Mouse (Mus musculus) embryo, embryonic 11.5 days (tissue): ENCODE results near the gene Mis18bp1.
"Not testable (repeated sequence)": the region's sequence is repeated elsewhere in the genome, so short reads cannot be mapped to it uniquely, and the experiment has no call there.

ENCODE experiments used
- DNase-seq: peaks from one replicate; pipeline ENCODE4 v3.0.0-alpha.2; 2012; ENCODE audit warnings: low read depth, low spot score

Gene Mis18bp1

DNA sequence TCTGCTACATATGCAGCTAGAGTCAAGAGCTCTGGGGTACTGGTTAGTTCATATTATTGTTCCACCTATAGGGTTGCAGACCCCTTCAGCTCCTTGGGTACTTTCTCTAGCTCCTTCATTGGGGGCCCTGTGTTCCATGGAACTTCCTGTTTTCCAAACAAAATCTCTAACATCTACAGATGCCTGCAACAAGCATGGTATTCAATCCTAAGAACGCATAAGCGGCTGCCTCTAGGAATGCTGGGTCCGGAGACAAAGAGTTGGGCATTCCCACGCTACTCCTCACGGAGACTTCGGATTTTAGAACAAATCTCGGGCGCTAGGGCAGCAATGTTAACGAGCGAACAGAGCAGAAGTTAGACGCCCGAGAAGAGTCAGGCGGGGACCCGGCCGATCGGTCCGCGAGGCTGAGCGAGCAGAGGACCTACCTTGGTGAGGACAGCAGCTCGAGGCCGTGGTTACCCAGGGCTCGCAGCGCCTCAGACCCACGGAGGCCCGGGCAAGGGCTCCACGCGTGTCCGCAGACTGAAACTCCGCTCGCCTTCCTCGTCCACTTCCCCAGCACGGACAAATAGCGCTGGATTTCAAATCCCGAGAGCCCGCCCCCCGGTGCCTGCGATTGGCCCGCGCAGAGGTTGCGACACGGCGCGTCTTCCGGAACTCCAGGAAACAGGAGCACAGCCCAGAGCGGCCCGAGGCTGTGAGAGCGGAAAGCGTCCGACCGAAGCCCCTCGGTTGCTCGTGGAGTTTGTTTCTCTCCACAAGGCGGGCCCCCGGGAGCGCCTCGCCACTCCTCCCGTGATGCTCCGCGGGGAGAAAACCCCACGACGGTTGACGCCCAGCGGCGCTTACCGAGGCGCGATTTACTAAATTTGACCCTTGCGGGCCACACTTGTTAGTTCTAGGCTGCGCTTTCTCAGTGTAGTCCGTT, at the start of gene Mis18bp1:
TSS of gene Mis18bp1 (minus strand) at position 584 of the 931 bp plus-strand sequence.
- DNase-seq = peak; percentile 89

DNA sequence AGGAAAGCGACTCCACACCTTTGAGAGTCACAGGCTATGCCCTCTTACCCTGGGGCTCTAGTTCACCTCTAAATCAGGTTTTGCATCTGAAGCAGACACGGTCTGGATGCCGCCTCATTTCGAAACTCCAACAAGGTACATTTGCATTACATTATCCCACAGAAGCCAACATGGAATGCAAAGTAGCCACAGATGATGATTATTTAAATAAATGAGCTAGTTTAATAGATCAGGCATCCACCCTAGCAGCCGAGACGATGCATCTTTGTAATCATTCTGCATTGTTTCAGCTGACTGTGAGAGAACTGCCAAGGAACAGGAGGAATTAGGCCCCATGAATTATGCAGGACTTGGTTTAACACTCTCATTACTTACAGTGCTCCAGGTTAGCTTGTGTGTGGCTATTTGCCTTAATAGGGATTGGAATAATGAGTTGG, 44.0 kb upstream of the Mis18bp1 start:
- no peak for DNase-seq

DNA sequence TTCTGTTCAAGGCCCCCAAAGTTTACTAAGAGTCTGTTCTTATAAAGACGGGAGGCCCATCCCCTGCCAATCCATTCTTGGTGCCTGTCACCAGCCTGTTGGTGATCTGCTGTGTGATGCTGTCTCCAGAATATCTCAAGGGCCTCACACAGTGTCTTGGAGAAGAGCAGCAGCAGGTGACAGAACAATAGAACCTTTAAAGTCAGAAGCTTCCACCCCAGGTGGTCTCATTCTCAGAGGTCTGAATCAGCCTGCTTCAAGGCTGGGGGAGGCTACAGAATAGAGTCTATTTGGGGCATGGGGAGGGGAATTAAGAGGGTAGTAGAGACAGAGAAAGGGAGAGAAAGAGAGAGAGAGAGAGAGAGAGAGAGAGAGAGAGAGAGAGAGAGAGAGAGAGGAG, 34.0 kb upstream of the Mis18bp1 start:
- no peak for DNase-seq

DNA sequence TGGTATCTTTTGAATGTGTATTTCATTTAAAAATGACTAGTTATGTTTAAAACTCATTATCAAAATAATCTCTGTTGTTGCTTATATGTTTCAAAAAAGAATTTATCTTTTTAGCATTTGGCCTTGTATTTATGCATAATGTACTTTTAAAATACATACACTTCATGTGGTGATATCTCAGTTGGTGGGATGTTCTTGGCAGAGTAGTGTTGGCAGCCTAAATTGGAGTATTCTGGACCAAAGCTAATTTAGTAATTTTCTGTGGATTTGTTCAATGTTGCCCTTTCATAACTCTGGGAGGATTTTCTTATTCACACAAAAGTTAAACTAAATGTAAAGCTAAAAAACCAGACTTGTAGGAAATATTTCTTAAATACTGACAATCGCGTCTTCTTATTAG, 29.4 kb upstream of the Mis18bp1 start:
- DNase-seq = no peak

DNA sequence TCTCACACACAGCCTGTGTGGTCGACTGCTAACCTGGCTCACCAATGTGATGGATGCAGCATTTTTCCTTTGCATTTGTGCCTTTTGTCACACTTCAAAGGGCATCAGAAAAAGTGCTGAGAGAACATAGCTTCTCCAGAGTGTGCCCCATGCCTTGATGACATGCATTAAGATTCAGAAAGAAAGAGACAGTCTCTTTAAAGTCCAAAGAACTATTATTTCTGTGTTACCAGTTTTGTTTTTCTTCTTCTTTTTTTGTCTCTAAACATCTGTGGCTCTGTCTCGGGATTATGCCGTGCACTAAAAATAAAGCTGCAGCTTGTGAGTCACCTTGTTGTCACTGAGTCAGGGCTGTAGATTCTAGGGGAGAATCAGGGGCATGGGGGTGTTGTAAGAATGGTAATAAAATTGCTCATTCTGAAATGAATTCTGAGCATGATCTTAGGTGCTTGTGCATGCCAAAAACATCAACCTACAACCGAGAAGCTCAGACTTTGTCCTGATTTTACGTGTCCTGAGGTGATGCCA, 21.7 kb upstream of the Mis18bp1 start:
- no peak for DNase-seq

DNA sequence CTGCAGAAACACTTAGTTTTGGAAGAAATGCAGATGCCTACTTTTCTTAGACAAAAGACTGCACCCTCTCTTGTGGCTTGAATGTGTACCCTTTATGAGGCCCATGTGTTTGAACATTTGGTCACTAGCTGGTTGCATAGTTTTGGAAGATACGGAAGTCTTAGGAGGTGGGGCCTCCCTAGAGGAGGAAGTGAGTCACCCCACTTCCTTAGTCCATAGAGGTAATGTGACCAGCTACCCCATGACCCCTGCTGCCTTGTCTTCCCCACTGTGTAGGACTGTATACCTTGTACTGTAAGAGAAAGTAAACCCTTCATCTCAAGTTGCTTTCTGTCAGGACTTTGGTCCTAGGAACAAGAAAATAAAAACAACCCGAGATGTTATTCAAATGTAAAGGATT, 16.8 kb upstream of the Mis18bp1 start:
- no peak for DNase-seq

DNA sequence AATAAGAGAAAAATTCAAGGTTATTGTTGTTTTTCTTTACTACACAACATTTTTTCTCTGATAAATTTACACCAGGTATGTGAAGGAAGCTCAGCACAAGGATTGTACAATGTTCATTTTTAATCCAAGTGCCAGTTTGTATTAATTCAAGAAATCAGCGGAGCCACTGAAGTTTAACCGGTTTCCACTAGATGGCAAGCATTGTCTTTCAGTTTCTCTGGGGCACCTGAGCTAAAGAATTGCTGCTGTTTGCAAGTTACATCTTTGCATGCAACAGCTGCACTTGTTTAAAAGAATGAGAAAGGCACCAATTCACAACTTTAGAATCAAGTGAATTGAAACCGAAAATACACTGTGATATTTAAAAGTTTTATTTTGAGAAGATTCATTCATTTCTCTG, 15.0 kb upstream of the Mis18bp1 start:
- DNase-seq = no peak

DNA sequence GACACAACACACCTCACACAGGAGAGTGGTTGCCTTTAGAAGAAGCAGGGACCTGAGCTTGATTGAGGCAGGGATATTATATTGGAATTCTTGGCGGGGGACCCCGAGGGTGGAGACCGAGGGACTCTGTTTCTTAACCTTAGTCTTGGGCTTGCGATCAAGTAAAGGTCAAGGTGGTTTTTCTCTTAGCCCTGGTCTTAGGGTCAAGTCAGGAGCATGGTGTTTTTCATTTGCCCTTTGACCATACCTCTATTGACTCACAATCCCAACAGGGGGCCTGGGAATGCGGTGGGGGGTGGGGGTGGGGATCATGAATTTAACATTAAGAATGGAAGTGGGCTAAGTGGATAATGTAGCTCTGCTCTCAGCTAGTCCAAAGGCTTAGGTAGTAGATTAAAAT, 1.3 kb upstream of the Mis18bp1 start:
- DNase-seq = no peak

DNA sequence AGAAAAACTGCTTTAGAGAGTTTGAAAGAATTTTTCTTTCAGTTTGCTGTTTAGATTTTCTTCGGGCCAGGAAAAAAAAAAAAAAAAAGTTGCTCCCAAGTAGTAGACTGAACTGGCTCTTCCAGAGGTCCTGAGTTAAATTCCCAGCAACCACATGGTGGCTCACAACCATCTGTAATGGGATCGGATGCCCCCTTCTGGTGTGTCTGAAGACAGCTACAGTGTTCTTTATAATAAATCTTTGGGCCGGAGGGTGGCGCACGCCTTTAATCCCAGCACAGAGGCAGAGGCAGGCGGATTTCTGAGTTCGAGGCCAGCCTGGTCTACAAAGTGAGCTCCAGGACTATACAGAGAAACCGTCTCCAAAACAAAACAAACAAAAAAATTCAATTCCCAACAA, 555 bp upstream of the Mis18bp1 start:
- peak; percentile 4 for DNase-seq

DNA sequence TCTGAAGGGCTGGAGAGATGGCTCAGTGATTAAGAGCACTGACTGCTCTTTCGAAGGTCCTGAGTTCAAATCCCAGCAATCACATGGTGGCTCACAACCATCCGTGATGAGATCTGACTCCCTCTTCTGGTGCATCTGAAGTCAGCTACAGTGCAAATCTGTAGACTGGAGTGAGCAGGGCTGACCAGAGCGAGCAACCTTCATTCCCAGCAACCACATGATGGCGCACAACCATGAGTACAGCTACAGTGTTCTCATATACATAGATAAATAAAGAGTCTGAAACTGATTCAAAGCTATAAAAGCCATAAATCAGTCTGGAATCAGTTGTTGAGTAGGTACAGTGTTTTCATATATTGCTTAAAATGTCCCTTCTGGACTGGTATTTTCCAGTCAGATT, 36.3 kb downstream of the Mis18bp1 start:
- DNase-seq = not testable (repeated sequence)

DNA sequence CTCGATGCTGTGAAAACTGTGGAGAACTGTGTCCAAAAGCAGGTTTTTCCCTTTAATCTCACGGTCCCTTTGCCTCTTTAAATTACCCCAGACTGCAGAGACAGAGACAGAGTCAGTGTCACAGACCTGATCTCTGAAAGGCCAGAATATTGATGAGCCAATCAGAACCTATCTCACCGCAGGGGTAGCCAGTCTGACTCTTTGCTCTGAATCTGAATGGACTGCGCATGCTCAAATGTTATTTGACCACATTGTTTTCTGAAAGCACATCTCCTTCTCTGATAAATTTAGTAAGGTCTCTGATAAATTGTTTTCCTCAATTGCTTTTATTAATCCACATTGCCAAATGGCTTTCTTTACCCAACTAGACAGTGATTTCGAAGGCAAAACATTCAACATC, 53.0 kb downstream of the Mis18bp1 start:
- no peak for DNase-seq

DNA sequence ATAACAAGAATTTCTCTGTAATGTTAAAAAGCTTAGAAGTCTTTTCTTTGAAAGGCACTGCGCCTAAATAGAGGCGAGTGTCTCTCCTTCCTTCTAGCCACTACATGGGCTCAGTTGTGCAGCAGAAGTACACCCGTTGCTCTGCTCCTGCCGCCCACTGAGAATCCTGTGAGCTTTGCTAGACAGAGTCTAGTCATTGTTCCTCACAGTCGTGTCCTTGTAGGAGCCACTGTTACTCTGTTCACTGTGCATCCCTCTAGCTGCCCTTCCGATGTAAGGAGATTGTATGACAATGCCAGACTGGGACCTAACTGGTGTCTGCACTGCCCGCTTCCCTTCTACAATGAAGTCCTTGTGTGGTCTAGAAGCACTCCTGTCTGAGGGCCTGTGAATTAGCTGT, 53.4 kb downstream of the Mis18bp1 start:
- no peak for DNase-seq

DNA sequence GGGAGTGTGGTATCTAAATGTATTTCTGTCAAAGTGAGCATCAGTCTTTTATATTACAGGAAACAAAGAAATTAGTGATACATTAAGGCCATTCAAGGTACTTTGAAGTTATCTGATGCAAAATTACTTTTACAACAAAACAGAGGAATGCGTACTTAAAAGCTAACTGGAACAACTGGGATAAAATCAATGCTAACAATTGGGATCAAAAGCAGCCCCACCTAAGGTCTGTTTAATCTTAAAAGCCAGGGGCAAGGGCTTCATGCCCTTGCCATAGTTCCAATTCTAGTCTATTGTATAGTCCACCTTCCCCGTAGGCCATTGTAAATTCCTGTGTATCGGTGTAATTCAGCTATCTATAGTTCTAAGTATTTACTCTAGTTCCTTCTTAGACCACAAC, 57.4 kb downstream of the Mis18bp1 start:
- not testable (repeated sequence) for DNase-seq

DNA sequence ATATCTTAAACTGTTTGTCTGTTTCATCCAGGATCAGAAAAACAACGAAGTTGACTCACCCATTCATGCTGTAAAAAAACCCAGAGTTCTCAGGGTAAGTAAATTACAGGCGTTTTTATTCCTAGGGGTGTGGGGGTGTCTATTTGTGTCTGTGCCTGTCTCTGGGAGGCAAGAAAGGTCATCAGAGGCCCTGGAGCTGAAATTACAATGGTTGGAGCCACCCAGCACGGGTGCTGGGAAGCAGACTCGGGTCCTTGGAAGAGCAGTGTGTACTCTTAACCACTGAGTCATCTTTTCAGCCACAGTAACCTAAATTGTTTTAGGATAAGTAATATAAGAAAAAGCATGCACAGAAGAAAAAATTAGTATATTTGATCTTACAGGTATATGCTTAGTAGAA, 58.5 kb downstream of the Mis18bp1 start:
- no peak for DNase-seq

DNA sequence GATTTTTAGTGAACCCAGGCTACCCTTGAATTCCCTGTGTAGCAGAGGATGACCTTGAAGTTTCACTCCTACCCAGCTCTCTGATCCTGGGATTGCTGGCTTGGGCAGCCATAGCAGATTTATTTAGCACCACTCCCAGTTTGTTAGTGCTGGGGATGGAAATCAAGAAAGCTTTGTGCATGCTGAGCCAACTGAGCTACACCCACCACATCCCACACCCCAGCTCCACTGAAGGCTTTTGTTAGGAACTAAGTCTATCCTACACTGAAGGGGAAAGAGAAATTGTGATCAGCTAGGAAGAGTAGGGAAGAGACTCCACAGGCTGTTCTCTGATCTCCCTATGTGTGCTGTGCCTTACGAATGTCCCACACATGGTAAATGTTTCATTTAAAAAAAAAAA, 59.6 kb downstream of the Mis18bp1 start:
- DNase-seq = no peak

DNA sequence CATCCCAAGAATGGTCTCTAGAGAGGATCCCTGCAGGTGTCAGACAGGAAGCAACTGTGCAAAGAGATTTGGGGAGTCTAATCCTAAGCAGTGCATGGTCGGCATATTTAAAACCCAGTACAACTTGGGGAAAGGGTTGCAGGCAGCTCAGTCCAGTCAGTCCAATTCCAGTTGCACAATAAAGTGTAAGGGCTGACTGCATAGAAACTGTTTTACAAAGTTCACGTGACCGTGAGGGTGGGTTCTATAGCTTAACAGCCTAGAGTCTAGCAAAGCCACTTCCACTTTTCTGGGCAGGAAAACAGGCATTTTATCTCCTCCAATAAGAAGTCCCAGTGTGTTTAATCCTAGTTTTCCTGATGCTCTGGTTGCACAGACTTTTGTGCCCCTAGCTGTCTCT, 60.9 kb downstream of the Mis18bp1 start:
- DNase-seq = no peak

DNA sequence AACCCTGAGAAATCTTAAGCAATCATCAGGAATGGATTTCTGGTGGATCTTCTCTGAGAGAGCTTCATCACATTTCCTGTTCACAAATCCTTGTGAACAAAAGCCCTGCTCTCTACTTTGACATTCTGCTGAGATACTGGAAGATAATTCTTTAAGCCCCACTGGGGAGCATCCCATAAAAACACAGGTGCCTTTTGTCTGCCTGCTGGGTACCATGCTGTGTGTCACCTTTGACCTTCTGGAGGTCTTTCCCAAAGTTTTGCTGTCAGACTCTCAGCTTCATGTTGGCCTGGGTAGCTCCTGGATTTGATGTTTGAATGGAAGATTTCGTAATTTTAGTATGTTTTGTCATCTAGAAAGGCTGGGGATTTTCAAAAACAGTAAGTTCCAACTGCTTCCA, 63.7 kb downstream of the Mis18bp1 start:
- no peak for DNase-seq
